Mouse (Mus musculus) forebrain, embryonic 12.5 days (tissue): Measurements from ENCODE around the gene Gm3072. TPM values are rescaled to one million over a fixed set of nuclear protein-coding genes. Genes with fewer than 3 reads are reported as not detected.
"Not testable (repeated sequence)": the region's sequence is repeated elsewhere in the genome, so short reads cannot be mapped to it uniquely, and the experiment has no call there.

Experiments used
- ATAC-seq: fragments of 200-750 bp; cut with Nextera tagmentation; 2 replicates; pipeline ENCODE4 v1.8.0; 2017; ENCODE audit warnings: moderate TSS enrichment; ENCODE audit not compliant: low FRiP score
- H3K27ac ChIP-seq: fragments of 300-500 bp; sonication (generic); 2 replicates; pipeline ENCODE4 v1.5.1; 2016; ENCODE audit warnings: mild to moderate bottlenecking
- H3K27me3 ChIP-seq: fragments of 300-500 bp; sonication (generic); 2 replicates; pipeline ENCODE4 v1.6.1; 2016; ENCODE audit warnings: mild to moderate bottlenecking
- H3K36me3 ChIP-seq: fragments of 300-500 bp; sonication (generic); replicated peaks from 2 replicates; pipeline ENCODE4 v1.6.1; 2016; ENCODE audit warnings: mild to moderate bottlenecking
- H3K4me1 ChIP-seq: fragments of 300-500 bp; sonication (generic); 2 replicates; pipeline ENCODE4 v1.6.1; 2016
- H3K4me2 ChIP-seq: fragments of 300-500 bp; sonication (generic); 2 replicates; pipeline ENCODE4 v1.6.1; 2016; ENCODE audit warnings: mild to moderate bottlenecking, moderate library complexity
- H3K4me3 ChIP-seq: fragments of 300-500 bp; sonication (generic); replicated peaks from 2 replicates; pipeline ENCODE4 v1.5.1; 2016; ENCODE audit warnings: mild to moderate bottlenecking
- H3K9ac ChIP-seq: fragments of 300-500 bp; sonication (generic); 2 replicates; pipeline ENCODE4 v1.6.1; 2016; ENCODE audit warnings: mild to moderate bottlenecking
- H3K9me3 ChIP-seq: fragments of 300-500 bp; sonication (generic); 2 replicates; pipeline ENCODE4 v1.6.1; 2016
- WGBS: fragments of 180-500 bp; shearing (Covaris S2); methylation state at CpG from one replicate; pipeline ENCODE4 v1.1.7; 2016; 5-methylcytosine and 5-hydroxymethylcytosine counted together
- polyA plus RNA-seq: library from polyadenylated mRNA; unstranded; fragments of >200 nt; fragmentation: Nextera tagmentation; extraction: Ambion mirVana; gene quantifications from 2 replicates; pipeline ENCODE4 v1.2.1, GENCODE M21; 2016

The Gm3072 gene
- not detected in 2 replicates for polyA plus RNA-seq

DNA sequence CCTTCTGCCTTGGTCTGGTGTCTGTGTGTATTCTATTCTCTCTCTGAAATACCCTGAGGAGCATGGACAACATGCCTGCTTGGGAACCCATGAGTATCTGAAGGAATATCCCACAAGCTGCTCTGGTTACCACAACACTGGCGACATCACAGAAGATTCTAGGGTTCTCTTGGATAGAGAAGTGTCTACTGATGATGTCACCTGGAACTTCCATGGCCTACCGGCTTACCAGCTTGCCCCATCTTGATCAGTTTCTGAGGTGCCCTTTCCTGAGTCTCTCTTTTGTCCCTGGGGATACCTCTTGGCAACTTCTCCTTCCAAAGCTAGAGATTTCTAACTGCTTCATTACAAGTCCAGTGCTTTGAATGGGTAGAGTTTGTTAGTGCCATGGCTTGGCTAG is at the start of gene Gm3072:
TSS of gene Gm3072 (minus strand) at position 101 of the 400 bp plus-strand sequence.
- 84% methylated on average over 1 of the region's 2 CpGs for WGBS
- H3K4me2 ChIP-seq, H3K27ac ChIP-seq, H3K4me3 ChIP-seq, H3K9ac ChIP-seq, H3K9me3 ChIP-seq, H3K4me1 ChIP-seq, H3K36me3 ChIP-seq, ATAC-seq, H3K27me3 ChIP-seq: not testable (repeated sequence)

DNA sequence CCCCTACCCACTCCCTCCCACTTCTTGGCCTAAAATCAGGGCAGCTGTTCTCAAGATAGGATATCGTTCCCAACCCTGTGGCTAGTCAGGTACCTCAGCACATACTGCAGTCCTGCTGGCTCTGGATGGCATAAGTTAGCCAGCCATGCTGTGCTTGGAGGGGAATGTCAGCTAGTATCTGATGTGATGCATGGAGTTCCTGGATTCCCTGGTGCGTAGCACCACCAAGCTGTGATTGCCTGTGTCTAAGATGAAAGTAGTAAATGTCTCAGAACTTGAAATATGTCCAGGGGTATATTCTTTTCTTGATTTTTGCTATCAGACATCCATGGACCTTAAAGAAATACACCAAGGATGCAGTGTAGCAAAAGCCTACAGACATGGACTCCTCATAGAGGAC is 23.8 kb upstream of the Gm3072 start:
- H3K36me3 ChIP-seq, H3K4me1 ChIP-seq, H3K27ac ChIP-seq, H3K4me2 ChIP-seq, H3K9me3 ChIP-seq, ATAC-seq, H3K4me3 ChIP-seq, H3K9ac ChIP-seq, H3K27me3 ChIP-seq: not testable (repeated sequence)
- WGBS: 87% methylated on average over 2 of the region's 2 CpGs

DNA sequence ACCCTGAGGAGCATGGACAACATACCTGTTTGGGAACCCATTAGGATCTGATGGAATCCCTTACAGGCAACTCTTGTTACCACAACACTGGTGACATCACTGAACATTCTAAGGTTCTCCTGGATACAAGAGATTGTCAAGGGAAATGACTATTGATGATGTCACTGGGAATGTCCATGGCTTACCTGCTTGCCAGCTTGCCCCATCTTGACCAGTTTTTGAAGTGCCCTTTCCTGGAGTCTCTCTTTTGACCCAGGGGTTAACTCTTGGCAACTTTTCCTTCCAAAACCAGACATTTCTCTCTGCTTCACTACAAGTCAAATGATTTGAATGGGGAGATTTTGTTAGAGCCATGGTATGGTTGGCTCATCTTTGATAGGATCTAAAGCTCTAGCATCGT is 22.0 kb upstream of the Gm3072 start, which contains the start of gene Gm3676:
TSS of gene Gm3676 (minus strand) at position 101 of the 400 bp plus-strand sequence.
- not testable (repeated sequence) for H3K4me3 ChIP-seq, H3K4me1 ChIP-seq, H3K27ac ChIP-seq, H3K4me2 ChIP-seq, H3K36me3 ChIP-seq, H3K9me3 ChIP-seq, H3K27me3 ChIP-seq, ATAC-seq, H3K9ac ChIP-seq
- no CpG with 5 or more reads among the region's 1 CpGs for WGBS

DNA sequence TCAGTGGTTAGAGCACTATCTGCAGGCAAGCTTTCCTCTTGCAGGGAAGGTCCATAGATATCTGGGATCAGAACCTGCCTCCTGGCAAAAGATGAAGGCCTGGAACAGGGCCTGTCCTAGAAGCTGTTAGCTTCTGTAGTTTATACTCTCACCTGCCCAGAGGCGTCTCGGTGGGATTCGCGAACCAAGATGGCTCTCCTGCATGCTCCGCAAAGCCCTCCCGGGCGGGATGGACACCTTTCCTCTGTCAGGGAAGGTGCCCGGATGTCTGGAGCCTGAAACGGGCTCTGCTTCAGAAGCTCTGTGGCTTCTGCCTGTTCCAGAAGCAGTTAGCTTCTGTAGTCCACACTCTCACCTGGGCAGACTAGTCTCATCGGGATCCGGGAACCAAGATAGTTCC is 5.7 kb upstream of the Gm3072 start:
- not testable (repeated sequence) for H3K27me3 ChIP-seq, H3K4me3 ChIP-seq, ATAC-seq, H3K36me3 ChIP-seq, H3K4me2 ChIP-seq, H3K9ac ChIP-seq, H3K4me1 ChIP-seq, H3K9me3 ChIP-seq, H3K27ac ChIP-seq
- WGBS: 94% methylated on average over 10 of the region's 11 CpGs

DNA sequence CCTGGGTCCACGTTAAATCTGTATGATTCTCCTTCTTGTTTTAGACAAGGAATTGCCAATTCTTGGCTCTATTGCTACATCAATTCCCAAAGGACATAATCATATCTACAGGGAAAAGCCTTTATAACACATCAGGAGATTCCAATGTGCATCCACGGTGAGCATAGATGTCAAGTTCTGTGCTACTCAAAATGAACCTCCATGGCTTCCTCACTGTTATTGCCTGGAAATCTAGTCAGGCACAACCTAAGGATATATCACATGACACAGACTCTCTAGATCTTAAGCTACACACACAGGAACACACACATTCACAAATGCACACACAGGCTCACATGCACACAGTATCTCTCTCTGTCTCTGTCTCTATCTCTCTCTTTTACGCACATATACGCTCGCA is 1.9 kb downstream of the Gm3072 start:
- not testable (repeated sequence) for H3K4me3 ChIP-seq, H3K27me3 ChIP-seq, ATAC-seq, H3K36me3 ChIP-seq, H3K4me1 ChIP-seq, H3K4me2 ChIP-seq, H3K9ac ChIP-seq, H3K27ac ChIP-seq, H3K9me3 ChIP-seq
- WGBS: 96% methylated on average over 5 of the region's 5 CpGs

DNA sequence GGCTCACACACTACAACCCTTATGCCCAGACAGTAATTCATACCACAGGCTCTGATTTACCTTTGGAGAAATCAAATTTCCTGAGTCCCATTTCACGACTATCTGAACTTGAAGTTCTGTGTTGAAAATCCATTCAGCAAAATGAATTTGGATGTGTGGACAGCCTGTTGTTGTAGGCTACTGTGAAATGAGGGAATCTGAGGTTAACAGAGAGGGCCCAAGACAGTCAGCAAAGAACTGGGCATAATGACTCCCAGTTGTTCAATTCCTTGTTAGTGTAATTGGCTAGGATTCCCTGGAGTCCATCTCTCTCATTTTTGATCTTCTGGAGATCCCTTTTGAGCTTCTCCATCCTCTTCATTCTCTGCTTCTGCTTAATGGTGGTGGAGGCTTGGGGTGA is 13.7 kb downstream of the Gm3072 start:
- WGBS: 83% methylated on average over 1 of the region's 1 CpGs

DNA sequence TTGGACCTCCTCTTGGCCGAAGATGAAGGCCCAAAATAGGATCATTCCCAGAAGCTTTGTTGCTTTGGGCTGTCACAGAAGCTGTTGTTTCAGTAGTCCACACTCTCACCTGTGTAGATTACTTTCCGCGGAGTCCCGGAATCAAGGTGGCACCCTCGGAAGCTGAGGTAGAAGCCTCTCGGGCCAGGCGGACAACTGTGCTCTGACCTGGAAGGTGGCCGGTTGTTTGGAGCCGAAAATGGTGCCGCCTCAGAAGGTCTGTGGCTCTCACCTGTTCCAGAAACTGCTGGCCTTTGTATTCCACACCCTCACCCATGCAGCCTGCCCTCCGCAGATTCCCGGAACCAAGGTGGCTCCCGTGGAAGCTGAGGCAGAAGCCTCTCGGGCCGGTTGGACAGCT is 23.5 kb downstream of the Gm3072 start:
- 96% methylated on average over 15 of the region's 15 CpGs for WGBS

More for the DNA sequence above, 13.7 kb downstream of the Gm3072 start:
- H3K4me1 ChIP-seq, H3K4me3 ChIP-seq, H3K36me3 ChIP-seq, H3K9me3 ChIP-seq, ATAC-seq, H3K27ac ChIP-seq, H3K4me2 ChIP-seq, H3K27me3 ChIP-seq, H3K9ac ChIP-seq: not testable (repeated sequence)

DNA sequence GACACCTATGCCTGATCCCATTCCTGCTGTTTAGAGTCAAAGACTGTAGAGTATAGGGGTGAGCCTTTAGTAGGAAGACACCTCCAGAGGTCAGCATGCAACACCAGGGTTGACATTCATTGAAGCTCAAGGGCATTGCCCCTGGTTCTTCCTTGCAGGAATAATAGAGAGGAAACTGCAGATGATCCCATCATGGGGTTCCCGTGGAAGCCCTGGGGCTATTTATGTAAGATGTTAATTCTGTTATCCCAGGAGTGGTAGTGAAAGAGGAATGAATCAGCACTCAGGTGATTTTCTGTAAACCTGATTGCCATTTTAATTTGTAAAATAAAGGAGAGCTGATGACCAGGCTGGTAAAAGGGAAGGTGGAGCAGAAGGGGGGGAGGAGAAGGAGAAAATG is 38.1 kb downstream of the Gm3072 start:
- H3K36me3 ChIP-seq, H3K9ac ChIP-seq, ATAC-seq, H3K4me3 ChIP-seq, H3K4me1 ChIP-seq, H3K4me2 ChIP-seq, H3K27ac ChIP-seq, H3K27me3 ChIP-seq, H3K9me3 ChIP-seq: not testable (repeated sequence)
- WGBS: 91% methylated on average over 1 of the region's 1 CpGs

More for the DNA sequence above, 23.5 kb downstream of the Gm3072 start:
- not testable (repeated sequence) for ATAC-seq, H3K27ac ChIP-seq, H3K4me1 ChIP-seq, H3K4me2 ChIP-seq, H3K4me3 ChIP-seq, H3K27me3 ChIP-seq, H3K9me3 ChIP-seq, H3K36me3 ChIP-seq, H3K9ac ChIP-seq

DNA sequence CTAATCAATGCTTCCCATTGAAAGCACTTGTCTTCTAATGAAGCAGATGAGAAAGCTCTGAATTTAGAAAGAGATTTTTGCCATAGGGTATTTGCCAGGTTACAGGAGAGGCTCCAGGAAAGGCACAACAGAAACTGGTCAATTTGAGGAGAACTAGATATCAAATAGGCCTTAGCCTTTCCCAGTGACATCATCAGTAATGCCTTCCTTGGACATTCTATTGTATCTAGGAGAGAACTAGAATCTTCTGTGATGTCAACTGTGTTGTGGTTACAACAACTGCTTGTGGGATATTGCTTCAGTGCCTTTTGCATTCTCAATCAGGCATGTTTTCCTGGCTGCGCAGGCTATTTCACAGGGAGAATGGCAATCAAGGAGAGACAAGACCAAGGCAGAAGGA is 51.5 kb downstream of the Gm3072 start, which contains the start of gene 1700049E17Rik2:
TSS of gene 1700049E17Rik2 (plus strand) at position 301 of the 400 bp plus-strand sequence.
- not testable (repeated sequence) for H3K4me3 ChIP-seq, ATAC-seq, H3K27ac ChIP-seq, H3K4me1 ChIP-seq, H3K9ac ChIP-seq, H3K36me3 ChIP-seq, H3K4me2 ChIP-seq, H3K9me3 ChIP-seq, H3K27me3 ChIP-seq
- no CpG with 5 or more reads among the region's 1 CpGs for WGBS

Other genes with a start within 250 kb of the Gm3072 start
- not detected in 2 replicates for gene Gm7945, start 238.2 kb downstream of the Gm3072 start, polyA plus RNA-seq
- not detected in 2 replicates for gene Gm6482, start 216.3 kb downstream of the Gm3072 start, polyA plus RNA-seq
- gene Gm7954, start 171.1 kb downstream of the Gm3072 start, polyA plus RNA-seq: not detected in 2 replicates
- gene Gm3486, start 135.1 kb downstream of the Gm3072 start, polyA plus RNA-seq: not detected in 2 replicates
- not detected in 2 replicates for gene Gm7970, start 69.0 kb downstream of the Gm3072 start, polyA plus RNA-seq
- gene 1700049E17Rik2, start 51.4 kb downstream of the Gm3072 start, polyA plus RNA-seq: not detected in 2 replicates
- gene Gm3676, start 21.9 kb upstream of the Gm3072 start, polyA plus RNA-seq: not detected in 2 replicates
- not detected in 2 replicates for gene Gm8068, start 77.3 kb upstream of the Gm3072 start, polyA plus RNA-seq
- not detected in 2 replicates for gene Gm7929, start 126.0 kb upstream of the Gm3072 start, polyA plus RNA-seq
- gene Gm47189, start 147.8 kb upstream of the Gm3072 start, polyA plus RNA-seq: not detected in 2 replicates